Mouse (Mus musculus): ENCODE data around the gene Fkbp15. TPM values are rescaled to one million over a fixed set of nuclear protein-coding genes. Genes with fewer than 3 reads are reported as not detected.

Gene Fkbp15
- total RNA-seq, 2 experiments from 2014 or later, result 36.3 to 38.4 TPM

Other genes with a start within 250 kb of the Fkbp15 start
- gene Mup21, start 209.7 kb downstream of the Fkbp15 start, total RNA-seq (2021), result not detected
- 10 to 100 TPM; 24.7 to 24.8 TPM for gene Zfp37, start 129.5 kb downstream of the Fkbp15 start, total RNA-seq (2021)
- gene Slc31a2, start 98.0 kb downstream of the Fkbp15 start, total RNA-seq (2021), result 10 to 100 TPM in 1 of 2 experiments, 1 to 10 TPM in 1; 9.5 to 12.2 TPM
- 10 to 100 TPM; 26.7 to 28.7 TPM for gene Slc31a1, start 179 bp upstream of the Fkbp15 start, total RNA-seq (2021)
- gene Cdc26, start 48.1 kb upstream of the Fkbp15 start, total RNA-seq (2021), result 10 to 100 TPM; 65.6 to 66.9 TPM
- 10 to 100 TPM; 14.6 to 15.4 TPM for gene Prpf4, start 48.2 kb upstream of the Fkbp15 start, total RNA-seq (2021)
- gene Rnf183, start 74.7 kb upstream of the Fkbp15 start, total RNA-seq (2021), result not detected
- 10 to 100 TPM; 12.5 to 15.1 TPM for gene Wdr31, start 110.3 kb upstream of the Fkbp15 start, total RNA-seq (2021)
- under 1 TPM; 0.36 TPM for gene Bspry, start 119.5 kb upstream of the Fkbp15 start, total RNA-seq (2021)
- gene Hdhd3, start 142.9 kb upstream of the Fkbp15 start, total RNA-seq (2021), result 1 to 10 TPM; 5.7 to 6.6 TPM
- 10 to 100 TPM; 35.3 to 36.8 TPM for gene Alad, start 159.4 kb upstream of the Fkbp15 start, total RNA-seq (2021)
- 10 to 100 TPM; 32.4 to 36.6 TPM for gene Pole3, start 164.5 kb upstream of the Fkbp15 start, total RNA-seq (2021)
- gene 4933430I17Rik, start 164.8 kb upstream of the Fkbp15 start, total RNA-seq (2021), result under 1 TPM; 0.44 to 0.90 TPM
- 10 to 100 TPM; 46.7 to 46.8 TPM for gene Rgs3, start 199.3 kb upstream of the Fkbp15 start, total RNA-seq (2021)